Mouse (Mus musculus): Measurements from ENCODE around the gene Gabrb3. TPM values are rescaled to one million over a fixed set of nuclear protein-coding genes. Genes with fewer than 3 reads are reported as not detected.

Gabrb3 gene
- total RNA-seq, 2 experiments from 2014 or later: 0.64 to 0.83 TPM

DNA sequence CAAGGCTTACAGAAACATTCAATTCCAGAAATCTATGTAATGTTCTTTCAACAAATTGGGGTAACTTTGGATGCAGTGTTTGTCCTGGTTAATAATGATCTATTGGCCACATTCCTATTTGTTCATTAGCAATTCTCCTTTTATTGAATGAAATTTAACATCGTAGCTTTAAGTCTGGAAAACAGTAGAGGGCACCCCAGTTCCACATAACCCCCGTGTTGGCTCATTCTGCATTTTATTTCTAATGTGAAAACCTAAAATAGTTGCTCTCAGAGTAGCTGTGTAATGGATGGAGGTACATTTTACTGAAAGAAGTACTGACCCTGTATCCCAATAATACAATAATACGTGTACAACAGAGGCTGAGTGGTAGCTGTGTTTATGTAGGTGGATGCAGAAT, 93.5 kb downstream of the Gabrb3 start:
- intact Hi-C loops (cut with DNase I): loop anchor here (5.0 kb wide), 1 partner anchor 519 kb away; no protein-coding TSS in a partner anchor
- no peak for DNase-seq (ENCODE audit: low spot score)

DNA sequence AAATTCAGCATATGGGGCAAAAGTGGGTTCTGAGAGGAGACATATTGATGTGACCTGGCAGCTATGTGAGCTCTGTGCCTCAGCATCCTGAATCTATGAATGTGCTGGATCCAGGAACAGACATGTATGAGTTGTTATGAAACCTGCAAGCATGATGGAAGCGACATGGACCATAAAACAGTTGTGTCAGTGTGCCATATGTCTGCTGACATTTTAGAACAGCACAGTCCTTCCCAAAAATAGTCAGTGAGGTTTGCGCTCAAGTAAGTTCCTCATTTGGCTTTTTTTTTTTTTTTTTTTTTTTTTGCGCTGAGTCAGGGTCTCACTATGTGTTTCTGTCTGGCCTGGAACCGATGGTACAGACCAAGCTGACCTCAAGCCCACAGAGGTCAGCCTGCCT, 110.0 kb downstream of the Gabrb3 start:
- intact Hi-C loops (cut with DNase I): no loop called here
- DNase-seq (ENCODE audit: low spot score): no peak

- intact Hi-C loops (cut with DNase I): no loop called here
- no peak for DNase-seq (ENCODE audit: low spot score)
Measured at GRCm38 (mm10) chr7:57529954-57530353, 110.5 kb downstream of the Gabrb3 start.

DNA sequence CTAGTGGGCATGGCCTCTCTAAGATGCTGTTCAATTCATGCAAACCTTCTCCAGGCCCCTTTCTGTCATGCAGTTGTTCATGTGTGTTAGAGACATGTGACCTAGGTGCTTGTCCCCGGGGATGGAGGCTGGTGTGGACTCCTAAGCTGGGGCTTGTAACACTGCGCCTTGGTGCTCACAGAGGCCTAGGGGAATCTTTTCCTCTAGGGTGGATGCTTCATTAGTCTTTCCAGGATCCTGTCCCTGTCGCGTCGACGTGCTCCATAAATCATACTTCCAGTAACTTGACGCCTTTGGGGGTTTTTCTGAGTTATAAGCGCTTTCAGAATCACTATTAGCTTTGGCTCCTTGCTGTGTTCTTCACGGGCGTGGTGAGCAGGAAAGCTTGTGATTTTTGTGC, 113.2 kb downstream of the Gabrb3 start:
- intact Hi-C loops (cut with DNase I): no loop called here
- DNase-seq (ENCODE audit: low spot score): no peak

DNA sequence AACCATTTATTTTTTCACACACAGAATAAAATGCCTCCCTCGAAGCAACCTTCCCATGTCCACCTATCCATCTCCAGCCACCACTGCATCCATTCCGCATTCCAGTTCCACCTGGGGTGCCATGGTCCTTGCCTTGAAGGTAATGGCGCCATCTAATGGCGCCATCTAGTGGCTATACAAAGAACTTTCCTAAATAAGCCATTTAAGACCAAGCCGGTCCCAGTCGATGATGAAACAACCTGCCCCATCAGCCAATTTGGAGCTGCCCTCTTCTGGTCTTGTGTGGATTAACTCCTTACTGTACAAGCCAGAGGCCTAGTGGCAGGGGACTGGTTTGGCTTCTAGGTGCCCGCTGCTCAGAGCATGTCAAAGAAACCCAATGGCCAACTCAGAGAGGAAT, 119.1 kb downstream of the Gabrb3 start:
- DNase-seq (ENCODE audit: low spot score): no peak
- intact Hi-C loops (cut with DNase I): no loop called here

GRCm38 (mm10) chr7:57560732-57561436, 141.4 kb downstream of the Gabrb3 start:
- intact Hi-C loops (cut with DNase I): no loop called here
- DNase-seq (ENCODE audit: low spot score): no peak

DNA sequence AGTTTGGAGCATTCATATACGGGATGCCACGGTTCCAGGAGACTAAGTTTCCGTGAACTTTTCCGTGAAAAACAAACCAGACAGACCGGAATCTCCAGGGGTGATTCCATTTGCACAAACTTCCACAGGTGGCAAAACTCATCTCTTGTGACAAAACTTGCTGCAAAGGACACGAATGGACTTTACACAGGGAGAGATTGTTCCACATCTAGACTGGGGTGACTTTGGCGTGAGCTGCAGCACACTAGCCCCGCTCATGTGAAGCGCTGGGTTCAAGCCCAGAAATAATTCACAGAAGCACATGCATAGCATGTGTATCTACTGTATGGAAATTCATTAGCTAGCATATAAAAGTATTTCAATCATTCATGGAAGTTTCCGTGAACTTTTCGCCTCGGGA, 144.9 kb downstream of the Gabrb3 start:
- no peak for DNase-seq (ENCODE audit: low spot score)
- intact Hi-C loops (cut with DNase I): no loop called here

DNA sequence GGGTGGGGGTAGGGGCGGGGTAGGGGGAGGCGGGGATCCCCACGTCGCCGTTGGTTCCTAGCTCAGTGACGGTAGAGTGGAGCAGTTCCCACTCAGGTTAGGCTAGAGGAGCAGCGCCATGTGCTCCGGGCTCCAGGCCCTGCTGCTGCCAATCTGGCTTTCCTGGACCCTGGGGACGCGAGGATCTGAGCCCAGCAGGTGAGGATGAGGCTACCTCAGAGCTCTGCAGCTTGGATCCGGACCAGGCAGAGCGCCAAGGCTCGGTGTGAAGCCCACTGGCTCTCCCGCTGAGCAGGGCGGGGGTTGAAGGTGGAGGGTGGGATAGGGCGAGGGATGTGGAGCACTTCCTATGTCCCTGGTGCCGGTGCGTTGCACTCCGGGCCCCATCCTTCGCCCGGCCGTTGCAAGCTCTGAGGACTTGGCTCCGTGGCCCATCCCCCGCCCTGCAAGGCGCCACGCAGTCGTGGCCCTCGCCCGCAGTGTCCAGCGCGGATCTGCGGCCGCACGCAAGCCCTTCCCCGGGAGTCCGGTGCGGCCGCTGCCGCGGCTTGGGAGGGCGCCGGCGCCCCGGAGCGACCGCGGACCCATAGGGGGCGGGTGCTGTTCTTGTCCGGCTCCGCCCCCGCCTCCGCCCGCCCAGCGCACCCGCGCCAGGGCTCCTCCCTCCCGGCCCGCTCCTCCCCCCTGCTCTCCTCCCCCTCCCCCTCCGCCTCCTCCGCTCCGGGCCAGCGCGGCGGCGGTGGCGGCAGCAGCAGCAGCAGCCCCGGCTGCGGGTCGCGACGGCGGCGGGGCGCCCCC, 171.2 kb downstream of the Gabrb3 start:
- DNase-seq (ENCODE audit: low spot score): no peak
- intact Hi-C loops (cut with DNase I): no loop called here

DNA sequence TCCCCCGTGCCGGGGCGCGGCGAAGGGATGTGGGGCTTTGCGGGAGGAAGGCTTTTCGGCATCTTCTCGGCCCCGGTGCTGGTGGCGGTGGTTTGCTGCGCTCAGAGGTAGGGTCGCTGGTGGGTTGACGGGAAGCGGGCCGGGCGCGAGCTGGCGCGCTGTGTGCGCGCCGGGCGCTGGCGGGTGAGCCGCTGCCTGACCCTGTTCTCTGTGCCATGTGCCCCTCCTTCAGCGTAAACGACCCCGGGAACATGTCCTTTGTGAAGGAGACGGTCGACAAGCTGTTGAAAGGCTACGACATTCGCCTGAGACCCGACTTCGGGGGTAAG, 171.7 kb downstream of the Gabrb3 start:
- intact Hi-C loops (cut with DNase I): no loop called here
- no peak for DNase-seq (ENCODE audit: low spot score)

DNA sequence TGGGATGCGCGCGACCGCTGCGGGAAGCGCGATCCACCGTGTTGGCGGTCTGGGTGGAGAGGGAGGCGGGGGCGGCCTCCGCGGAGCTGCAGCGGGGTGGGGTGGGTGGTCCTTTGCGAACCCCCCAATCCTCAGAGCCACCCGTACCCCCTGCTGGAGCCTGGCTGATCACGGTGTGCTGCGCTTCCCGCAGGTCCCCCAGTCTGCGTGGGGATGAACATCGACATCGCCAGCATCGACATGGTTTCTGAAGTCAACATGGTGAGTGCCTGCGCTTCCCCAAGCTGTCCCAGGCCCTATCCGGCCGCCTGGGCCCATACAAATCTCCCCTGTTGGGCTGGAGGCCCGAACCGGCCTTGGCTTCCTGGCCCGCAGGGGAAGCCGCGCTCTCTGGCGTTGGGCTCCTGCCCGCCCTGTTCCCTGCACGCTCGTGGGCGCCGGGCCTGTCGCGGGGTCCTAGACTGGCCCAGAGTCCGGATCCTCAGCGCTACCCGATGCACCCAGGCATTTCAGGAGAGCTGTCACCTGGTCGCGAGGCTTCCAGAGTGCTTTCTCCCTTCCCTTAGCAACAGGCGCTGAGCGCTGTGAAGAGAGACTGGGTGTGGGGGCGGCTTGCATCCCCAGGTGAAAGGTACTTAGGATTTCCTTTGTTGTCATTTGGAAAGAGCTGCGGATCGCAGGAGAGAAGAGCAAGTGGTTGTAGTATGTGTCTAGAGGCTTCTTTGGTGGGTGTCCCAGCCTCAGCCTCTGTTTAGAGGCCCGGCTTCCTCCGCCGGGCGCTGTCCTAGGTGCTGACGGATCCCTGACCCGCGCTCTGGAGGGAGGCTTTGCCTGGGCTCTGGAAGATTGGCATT, 172.3 kb downstream of the Gabrb3 start:
- DNase-seq (ENCODE audit: low spot score): no peak
- intact Hi-C loops (cut with DNase I): no loop called here

DNA sequence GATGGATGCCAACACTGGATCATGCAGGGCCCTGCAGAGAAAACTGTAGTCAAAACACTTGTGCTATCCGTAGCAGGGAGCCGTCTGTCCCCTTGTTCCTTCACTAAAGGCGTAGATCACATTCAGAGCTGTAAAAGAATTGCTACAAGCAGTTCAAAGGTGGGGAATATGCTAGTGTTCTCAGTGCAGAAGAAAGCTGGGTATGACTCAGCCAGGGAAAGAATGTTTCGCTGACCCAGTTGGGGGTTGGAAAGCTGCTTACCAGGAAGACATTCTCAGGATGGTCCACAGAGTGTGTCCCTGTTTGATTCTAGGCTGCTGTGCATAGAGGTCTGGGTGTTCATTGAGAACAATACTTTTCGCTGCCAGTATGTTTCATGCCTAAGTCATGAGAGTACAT, 177.8 kb downstream of the Gabrb3 start:
- intact Hi-C loops (cut with DNase I): no loop called here
- DNase-seq (ENCODE audit: low spot score): no peak

DNA sequence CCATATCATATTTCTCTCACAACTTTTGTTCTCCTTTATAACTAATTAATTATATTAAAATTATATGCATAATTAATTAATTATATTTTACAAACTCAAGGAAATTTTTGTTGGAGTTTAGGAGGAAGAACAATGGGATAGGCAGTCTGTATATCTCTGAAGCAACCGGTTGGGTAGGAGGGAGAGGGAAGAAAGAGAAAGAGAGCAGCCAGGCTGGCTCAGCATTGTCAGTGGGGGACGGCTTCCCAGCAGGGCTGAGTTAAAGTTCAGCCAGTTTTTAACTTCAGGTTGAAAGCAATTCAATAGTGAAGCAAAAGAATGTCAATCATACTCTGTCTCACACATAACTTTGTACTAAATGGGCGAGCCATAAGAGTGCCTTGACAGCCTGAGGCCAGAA, 199.2 kb downstream of the Gabrb3 start:
- no peak for DNase-seq (ENCODE audit: low spot score)
- intact Hi-C loops (cut with DNase I): no loop called here

DNA sequence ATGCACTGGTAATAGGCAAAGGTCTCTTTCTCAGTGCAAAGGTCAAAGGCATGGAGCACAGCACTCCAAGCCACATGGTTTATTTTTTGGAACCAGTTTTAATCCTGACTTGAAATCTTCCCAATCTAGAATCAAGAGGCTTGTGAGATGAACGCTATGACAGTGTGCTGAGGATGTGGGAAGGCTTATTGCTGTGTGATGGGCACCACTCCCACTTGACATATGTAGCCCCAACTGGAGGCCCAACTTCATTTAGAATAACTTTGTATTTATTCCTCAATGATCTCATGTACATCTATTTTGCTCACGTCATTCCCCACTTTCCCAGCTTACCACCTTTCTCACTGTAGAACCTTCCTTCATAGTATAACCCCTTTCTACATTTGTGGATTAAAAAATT, 200.5 kb downstream of the Gabrb3 start:
- DNase-seq (ENCODE audit: low spot score): no peak
- intact Hi-C loops (cut with DNase I): no loop called here

GRCm38 (mm10) chr7:57623718-57624117, 204.2 kb downstream of the Gabrb3 start:
- DNase-seq (ENCODE audit: low spot score): no peak
- intact Hi-C loops (cut with DNase I): no loop called here

GRCm38 (mm10) chr7:57635026-57635425, 215.5 kb downstream of the Gabrb3 start:
- no peak for DNase-seq (ENCODE audit: low spot score)
- intact Hi-C loops (cut with DNase I): no loop called here

GRCm38 (mm10) chr7:57635687-57636086, 216.2 kb downstream of the Gabrb3 start:
- intact Hi-C loops (cut with DNase I): no loop called here

DNA sequence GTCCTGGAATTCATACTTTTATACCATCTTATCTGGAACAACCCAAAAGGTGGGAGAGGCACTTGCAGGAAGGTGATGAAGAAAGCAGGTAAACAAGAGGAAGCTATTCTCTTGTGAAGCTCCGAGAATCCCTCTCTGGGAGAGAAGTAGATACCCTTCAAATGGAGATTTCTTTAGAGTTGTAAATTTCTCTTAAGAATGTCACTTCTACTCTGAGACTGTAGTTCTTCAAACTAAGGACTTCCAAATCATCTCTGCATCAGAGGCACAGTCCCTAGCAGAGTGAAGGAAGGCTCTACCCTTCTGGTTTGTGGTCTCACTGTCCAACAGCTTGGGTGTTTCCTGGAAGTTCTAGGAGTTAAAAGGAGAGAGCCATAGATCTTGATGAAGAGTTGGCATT, 221.3 kb downstream of the Gabrb3 start:
- intact Hi-C loops (cut with DNase I): no loop called here
- DNase-seq (ENCODE audit: low spot score): no peak

More at GRCm38 (mm10) chr7:57635687-57636086, 216.2 kb downstream of the Gabrb3 start:
- no peak for DNase-seq (ENCODE audit: low spot score)

GRCm38 (mm10) chr7:57647345-57647744, 227.9 kb downstream of the Gabrb3 start:
- intact Hi-C loops (cut with DNase I): no loop called here
- DNase-seq (ENCODE audit: low spot score): no peak

- intact Hi-C loops (cut with DNase I): no loop called here
- DNase-seq (ENCODE audit: low spot score): no peak
Measured at GRCm38 (mm10) chr7:57648136-57648755, 228.8 kb downstream of the Gabrb3 start.

DNA sequence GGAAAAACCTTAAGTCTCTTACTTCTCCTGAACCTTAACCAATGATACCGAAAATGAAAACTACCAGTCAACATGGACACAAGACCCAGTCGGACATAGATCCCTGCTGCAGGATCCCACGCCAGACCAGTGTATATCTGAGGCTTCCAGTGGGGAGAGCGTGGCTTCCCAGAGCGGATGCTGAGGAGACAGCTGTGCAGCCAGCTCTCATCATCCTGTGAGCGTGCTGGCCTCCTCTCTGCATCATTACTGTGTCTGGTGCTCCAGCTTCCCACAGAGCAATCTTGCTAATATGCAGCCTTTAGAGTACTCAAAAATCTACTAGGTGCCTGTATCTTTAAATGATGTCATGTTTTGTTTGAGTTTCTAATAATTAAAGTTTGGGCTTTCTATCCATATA, 257.9 kb downstream of the Gabrb3 start:
- no peak for DNase-seq (ENCODE audit: low spot score)
- intact Hi-C loops (cut with DNase I): no loop called here
